Mouse (Mus musculus) embryo, embryonic 10 days (tissue): ENCODE measurements around the gene Tk1.

Source experiments
- DNase-seq: peaks from one replicate; pipeline ENCODE4 v3.0.0-alpha.2; 2015; ENCODE audit warnings: low spot score

The Tk1 gene

GRCm38 (mm10) chr11:117768725-117769682 is 56.9 kb downstream of the Tk1 start:
- no peak for DNase-seq

DNA sequence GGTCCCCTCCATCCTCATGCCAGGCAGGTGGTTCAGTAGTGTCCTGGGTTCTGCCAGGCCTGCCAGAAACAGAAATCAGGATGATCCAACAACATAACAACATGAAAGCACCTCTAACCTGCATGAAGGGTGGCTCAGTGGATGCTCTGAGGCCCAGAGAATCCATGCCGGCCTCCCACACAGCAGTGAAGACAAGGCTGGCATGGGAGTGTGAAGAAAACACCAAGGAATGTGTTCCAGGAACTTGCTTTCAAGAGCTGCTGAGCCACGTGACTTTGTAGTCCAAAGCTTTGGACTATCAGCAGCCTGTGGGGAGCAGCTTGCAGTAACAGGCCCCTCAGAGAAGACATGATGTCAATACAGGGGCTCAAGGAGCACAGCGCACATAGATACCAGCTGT is 59.6 kb downstream of the Tk1 start:
- DNase-seq = no peak
